Mouse (Mus musculus) hindbrain, embryonic 13.5 days (tissue): ENCODE results near the gene Alyref. TPM values are rescaled to one million over a fixed set of nuclear protein-coding genes. Genes with fewer than 3 reads are reported as not detected.
"Not testable (repeated sequence)": the region's sequence is repeated elsewhere in the genome, so short reads cannot be mapped to it uniquely, and the experiment has no call there.

Experiments used
- ATAC-seq: fragments of 200-750 bp; cut with Nextera tagmentation; 2 replicates; pipeline ENCODE4 v1.8.0; 2017; ENCODE audit warnings: moderate TSS enrichment; ENCODE audit not compliant: low FRiP score
- H3K27ac ChIP-seq: fragments of 300-500 bp; sonication (generic); 2 replicates; pipeline ENCODE4 v1.5.1; 2015; ENCODE audit warnings: inconsistent platforms, mild to moderate bottlenecking, moderate library complexity
- H3K27me3 ChIP-seq: fragments of 300-500 bp; sonication (generic); 2 replicates; pipeline ENCODE4 v1.6.1; 2015; ENCODE audit warnings: mild to moderate bottlenecking, inconsistent platforms
- H3K36me3 ChIP-seq: fragments of 300-500 bp; sonication (generic); 2 replicates; pipeline ENCODE4 v1.6.1; 2015; ENCODE audit warnings: mild to moderate bottlenecking, inconsistent platforms
- H3K4me1 ChIP-seq: fragments of 300-500 bp; sonication (generic); replicated peaks from 2 replicates; pipeline ENCODE4 v1.6.1; 2015; ENCODE audit warnings: inconsistent platforms
- H3K4me2 ChIP-seq: fragments of 300-500 bp; sonication (generic); 2 replicates; pipeline ENCODE4 v1.6.1; 2015; ENCODE audit warnings: inconsistent platforms, mild to moderate bottlenecking, moderate library complexity
- H3K4me3 ChIP-seq: fragments of 300-500 bp; sonication (generic); 2 replicates; pipeline ENCODE4 v1.5.1; 2015; ENCODE audit warnings: mild to moderate bottlenecking, inconsistent platforms
- H3K9ac ChIP-seq: fragments of 300-500 bp; sonication (generic); 2 replicates; pipeline ENCODE4 v1.6.1; 2015; ENCODE audit warnings: mild to moderate bottlenecking, inconsistent platforms
- H3K9me3 ChIP-seq: fragments of 300-500 bp; sonication (generic); 2 replicates; pipeline ENCODE4 v1.6.1; 2016; ENCODE audit warnings: inconsistent platforms
- WGBS: fragments of 180-500 bp; shearing (Covaris S2); methylation state at CpG from one replicate; pipeline ENCODE4 v1.1.7; 2015; 5-methylcytosine and 5-hydroxymethylcytosine counted together
- polyA plus RNA-seq: library from polyadenylated mRNA; unstranded; fragments of >200 nt; fragmentation: Nextera tagmentation; extraction: Ambion mirVana; gene quantifications from 2 replicates; pipeline ENCODE4 v1.2.1, GENCODE M21; 2015

The Alyref gene
- polyA plus RNA-seq, 1 experiment from 2014 or later = 290 TPM

DNA sequence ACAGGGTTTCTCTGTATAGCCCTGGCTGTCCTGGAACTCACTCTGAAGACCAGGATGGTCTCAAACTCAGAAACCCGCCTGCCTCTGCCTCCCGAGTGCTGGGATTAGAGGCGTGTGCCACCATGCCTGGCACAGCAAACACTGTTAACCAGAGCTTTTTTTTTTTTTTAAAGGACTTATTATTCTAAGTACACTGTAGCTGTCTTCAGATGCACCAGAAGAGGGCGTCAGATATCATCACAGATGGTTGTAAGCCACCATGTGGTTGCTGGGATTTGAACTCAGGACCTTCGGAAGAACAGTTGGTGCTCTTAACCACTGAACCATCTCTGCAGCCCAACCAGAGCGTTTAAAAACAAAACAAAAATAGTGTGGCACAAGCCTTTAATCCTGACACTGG lies 39.3 kb downstream of the Alyref start:
- not testable (repeated sequence) for H3K9me3 ChIP-seq, H3K4me2 ChIP-seq, H3K27me3 ChIP-seq, H3K9ac ChIP-seq, H3K27ac ChIP-seq, H3K4me3 ChIP-seq, ATAC-seq, H3K4me1 ChIP-seq
- H3K36me3 ChIP-seq = peaks cover 52% of the 10 kb centered on the region
- WGBS = 89% methylated on average over 6 of the region's 6 CpGs

DNA sequence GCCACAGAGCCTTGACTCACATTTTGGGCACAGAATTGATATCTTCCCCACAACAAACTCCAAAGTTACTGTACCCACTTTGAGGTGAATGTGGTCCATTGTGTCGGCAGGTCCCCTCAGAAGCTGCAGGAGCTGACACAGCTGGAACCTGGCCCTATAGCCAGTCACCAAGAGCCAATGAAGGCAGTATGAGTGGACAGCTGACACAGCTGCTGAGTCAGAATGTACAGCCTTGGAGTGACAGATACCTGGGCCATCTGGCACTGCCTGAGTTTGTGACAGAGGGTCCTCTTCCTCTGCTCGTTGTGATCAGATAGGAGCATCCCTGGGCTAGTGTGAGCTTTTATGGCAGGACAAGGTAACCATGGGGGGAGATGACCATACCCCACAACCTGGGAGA lies 42.9 kb downstream of the Alyref start:
- H3K4me2 ChIP-seq = no peak overlapping the region
- no peak overlapping the region for H3K9ac ChIP-seq
- peaks cover 3% of the 10 kb centered on the region for H3K4me1 ChIP-seq
- ATAC-seq = no peak
- no peak overlapping the region for H3K27ac ChIP-seq
- peaks cover 16% of the 10 kb centered on the region for H3K36me3 ChIP-seq
- H3K9me3 ChIP-seq = peaks cover 4% of the 10 kb centered on the region; the same call in 1 of the 2 replicates
- H3K27me3 ChIP-seq = no peaks in the 10 kb centered on the region
- no peak overlapping the region for H3K4me3 ChIP-seq
- WGBS = 87% methylated on average over 2 of the region's 2 CpGs

- 91% methylated on average over 7 of the region's 7 CpGs for WGBS
- peaks cover 4% of the 10 kb centered on the region; the same call in 1 of the 2 replicates for H3K9me3 ChIP-seq
- H3K27ac ChIP-seq = no peak overlapping the region
- ATAC-seq = no peak
- H3K27me3 ChIP-seq = no peaks in the 10 kb centered on the region
- H3K4me2 ChIP-seq = no peak overlapping the region
- H3K4me1 ChIP-seq = peaks cover 8% of the 10 kb centered on the region
- no peak overlapping the region for H3K4me3 ChIP-seq
- peaks cover 12% of the 10 kb centered on the region for H3K36me3 ChIP-seq
- no peak overlapping the region for H3K9ac ChIP-seq
These were observed 43.3 kb downstream of the Alyref start for GRCm38 (mm10) chr11:120554834-120555233.

GRCm38 (mm10) chr11:120552736-120553135 lies 45.4 kb downstream of the Alyref start:
- no peak for ATAC-seq
- peaks cover 4% of the 10 kb centered on the region; the same call in 1 of the 2 replicates for H3K9me3 ChIP-seq
- no peak overlapping the region for H3K27ac ChIP-seq
- H3K4me2 ChIP-seq = no peak overlapping the region
- H3K27me3 ChIP-seq = no peaks in the 10 kb centered on the region
- no peaks in the 10 kb centered on the region for H3K36me3 ChIP-seq
- H3K4me1 ChIP-seq = peaks cover 21% of the 10 kb centered on the region
- H3K9ac ChIP-seq = no peak overlapping the region
- H3K4me3 ChIP-seq = no peak overlapping the region
- 90% methylated on average over 5 of the region's 5 CpGs for WGBS

- H3K27me3 ChIP-seq = no peaks in the 10 kb centered on the region
- H3K4me1 ChIP-seq = peaks cover 31% of the 10 kb centered on the region
- peak within 1 kb of the TSS; percentile 95 for H3K4me2 ChIP-seq
- no peaks in the 10 kb centered on the region for H3K9me3 ChIP-seq
- ATAC-seq = no peak
- peaks cover 8% of the 10 kb centered on the region; the same call in 1 of the 2 replicates for H3K36me3 ChIP-seq
- H3K4me3 ChIP-seq = peak within 1 kb of the TSS; percentile 98
- peak within 1 kb of the TSS; percentile 90 for H3K27ac ChIP-seq
- H3K9ac ChIP-seq = peak within 1 kb of the TSS; percentile 98
- WGBS = 94% methylated on average over 28 of the region's 28 CpGs
These were observed 47.2 kb downstream of the Alyref start, which contains the start of gene Ppp1r27 for GRCm38 (mm10) chr11:120550810-120551440. Gene Ppp1r27 (minus strand): TSS chr11:120551132.

DNA sequence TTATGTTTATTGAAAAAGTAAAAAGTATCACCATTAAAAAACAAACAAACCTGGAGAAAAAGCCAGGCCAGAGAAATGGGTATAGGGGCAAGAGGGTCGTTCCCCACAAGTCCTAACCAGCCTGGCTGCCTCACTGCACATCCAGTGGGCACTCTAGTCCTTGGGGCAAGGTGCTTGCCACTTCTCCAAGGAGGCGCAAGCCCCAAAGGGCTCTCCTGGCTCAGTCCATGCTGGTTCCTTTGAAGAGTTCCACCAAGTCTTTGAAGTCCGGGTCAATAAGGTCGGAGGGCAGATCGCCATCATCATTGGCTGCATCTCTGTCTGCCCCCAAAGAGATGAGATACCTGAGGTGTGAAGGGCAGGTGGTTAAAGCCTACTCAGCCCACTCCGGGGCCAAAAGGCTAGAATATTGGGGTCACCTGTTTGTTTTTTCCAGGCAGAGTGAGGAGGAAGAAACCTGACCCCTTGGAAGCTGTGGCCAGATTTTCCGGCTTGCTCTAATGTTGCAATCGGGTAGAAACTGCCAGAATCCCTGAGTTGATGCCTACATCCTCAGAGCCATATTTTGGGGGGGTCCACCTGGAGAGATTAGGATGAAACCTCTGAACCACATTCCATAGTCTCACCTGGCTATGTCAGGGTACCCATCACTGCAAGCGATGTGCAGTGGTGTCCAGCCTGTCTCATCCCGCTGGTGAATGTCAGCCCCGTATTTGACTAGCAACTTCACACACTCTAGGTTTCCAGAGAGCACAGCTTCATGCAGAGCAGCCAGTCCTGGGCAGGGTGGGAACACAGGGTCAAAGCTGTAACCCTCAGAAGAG lies 48.0 kb downstream of the Alyref start:
- Histone ChIP-seq H3K4me3 (peak overlapping the region; percentile 98), H3K27ac (peak overlapping the region; percentile 90), H3K9me3 (no peaks in the 10 kb centered on the region), H3K9ac (peak overlapping the region; percentile 98), H3K36me3 (peaks cover 13% of the 10 kb centered on the region; the same call in 1 of the 2 replicates), H3K4me2 (peak overlapping the region; percentile 95), H3K4me1 (peaks cover 35% of the 10 kb centered on the region), H3K27me3 (no peaks in the 10 kb centered on the region)
- peak; percentile 34; the same call in 1 of the 2 replicates for ATAC-seq
- WGBS = 74% methylated on average over 11 of the region's 11 CpGs

DNA sequence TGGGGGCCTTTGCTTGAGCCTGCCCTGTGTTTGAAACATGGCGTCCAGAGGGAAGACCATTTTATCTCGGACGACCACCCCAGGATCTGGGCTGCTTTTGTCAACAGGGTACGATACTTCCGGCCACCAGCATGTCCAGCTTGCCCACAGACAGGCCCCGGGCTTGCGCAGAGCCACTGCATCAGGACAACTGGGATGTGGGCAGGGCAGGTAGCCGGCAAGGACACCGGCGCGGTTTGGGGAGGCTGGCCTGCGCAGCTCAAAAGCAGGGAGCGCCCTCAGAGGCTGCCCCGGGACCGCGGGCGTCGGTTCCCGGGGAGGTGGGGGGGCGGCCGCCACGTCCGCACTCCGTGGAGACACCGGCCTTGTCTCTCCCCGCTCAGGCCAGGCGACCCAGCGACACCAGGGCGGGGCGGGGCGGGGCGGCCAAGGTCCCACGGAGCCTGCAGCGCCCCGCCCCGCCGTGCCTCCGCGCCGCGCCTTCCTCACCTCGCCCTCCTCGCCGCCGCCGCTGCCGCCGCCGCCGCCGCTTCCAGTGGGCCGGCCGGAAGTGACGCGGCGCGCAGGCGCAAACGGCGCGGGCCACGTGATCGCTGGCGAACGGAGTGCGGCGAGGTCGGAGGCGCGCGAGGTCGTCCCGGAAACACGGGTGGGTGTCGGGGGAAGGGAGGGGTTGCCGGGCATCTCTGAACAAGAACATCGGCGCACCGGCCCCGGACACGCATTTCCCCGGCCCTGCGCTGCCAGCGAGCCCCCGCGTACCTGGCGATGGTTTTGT lies 48.8 kb downstream of the Alyref start, which contains the start of gene Mcrip1:
Mcrip1 (minus strand) TSS at position 560 of the 778 bp plus-strand sequence.
- H3K4me2 ChIP-seq = peak within 1 kb of the TSS; percentile 95
- WGBS = 1% methylated on average over 45 of the region's 87 CpGs
- ATAC-seq = peak; percentile 85
- peaks cover 22% of the 10 kb centered on the region for H3K36me3 ChIP-seq
- no peaks in the 10 kb centered on the region for H3K9me3 ChIP-seq
- H3K27me3 ChIP-seq = no peaks in the 10 kb centered on the region
- H3K4me3 ChIP-seq = peak within 1 kb of the TSS; percentile 98
- H3K4me1 ChIP-seq = peaks cover 35% of the 10 kb centered on the region
- peak within 1 kb of the TSS; percentile 90 for H3K27ac ChIP-seq
- peak within 1 kb of the TSS; percentile 98 for H3K9ac ChIP-seq

DNA sequence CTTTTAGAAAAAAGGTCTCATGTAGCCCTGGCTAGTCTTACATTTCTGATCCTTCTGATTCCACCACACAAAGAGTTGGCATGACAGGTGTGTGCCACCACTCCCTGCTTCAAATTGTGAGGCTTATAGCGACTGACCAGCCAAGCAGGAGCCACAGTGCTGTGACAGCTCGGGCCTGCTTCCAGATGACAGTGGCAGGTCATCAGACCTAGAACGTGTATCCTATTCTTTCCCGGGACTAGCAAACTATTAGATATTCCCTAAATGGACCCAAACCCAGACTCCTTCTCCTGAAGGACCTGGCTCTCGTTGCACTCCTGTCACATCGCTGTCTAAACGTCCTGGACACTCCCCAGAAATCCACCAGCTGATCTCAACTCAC lies 49.4 kb downstream of the Alyref start:
- no peaks in the 10 kb centered on the region for H3K27me3 ChIP-seq
- peak overlapping the region; percentile 98 for H3K9ac ChIP-seq
- H3K9me3 ChIP-seq = no peaks in the 10 kb centered on the region
- H3K4me2 ChIP-seq = peak overlapping the region; percentile 95
- peaks cover 28% of the 10 kb centered on the region for H3K36me3 ChIP-seq
- no peak for ATAC-seq
- H3K4me1 ChIP-seq = peaks cover 35% of the 10 kb centered on the region
- H3K27ac ChIP-seq = peak overlapping the region; percentile 90
- peak overlapping the region; percentile 98 for H3K4me3 ChIP-seq
- WGBS = 29% methylated on average over 7 of the region's 7 CpGs

DNA sequence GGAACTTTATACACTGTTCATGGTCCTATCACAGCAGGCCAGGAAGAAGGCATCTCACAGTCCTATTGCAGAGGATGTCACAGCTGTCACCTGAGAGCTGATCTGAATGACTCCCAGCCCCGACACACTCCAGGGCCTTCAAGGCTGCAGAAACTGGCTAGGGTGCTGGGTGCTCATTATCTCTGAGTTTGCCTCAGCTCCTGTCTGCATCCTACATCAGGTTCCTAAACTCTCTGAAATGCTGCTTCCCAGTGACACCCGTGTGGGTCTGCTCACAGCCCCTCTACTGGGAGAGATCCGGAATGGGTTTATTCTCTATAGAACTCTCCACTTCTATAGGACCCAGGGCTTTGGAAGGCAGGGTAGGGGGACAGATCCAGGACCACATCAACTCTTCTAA lies 50.0 kb downstream of the Alyref start:
- Histone ChIP-seq H3K9ac (peak overlapping the region; percentile 98), H3K4me3 (peak overlapping the region; percentile 98), H3K4me2 (peak overlapping the region; percentile 95), H3K27ac (no peak overlapping the region), H3K27me3 (no peaks in the 10 kb centered on the region), H3K4me1 (peaks cover 35% of the 10 kb centered on the region), H3K9me3 (no peaks in the 10 kb centered on the region), H3K36me3 (peaks cover 33% of the 10 kb centered on the region)
- ATAC-seq = no peak
- 87% methylated on average over 3 of the region's 3 CpGs for WGBS

DNA sequence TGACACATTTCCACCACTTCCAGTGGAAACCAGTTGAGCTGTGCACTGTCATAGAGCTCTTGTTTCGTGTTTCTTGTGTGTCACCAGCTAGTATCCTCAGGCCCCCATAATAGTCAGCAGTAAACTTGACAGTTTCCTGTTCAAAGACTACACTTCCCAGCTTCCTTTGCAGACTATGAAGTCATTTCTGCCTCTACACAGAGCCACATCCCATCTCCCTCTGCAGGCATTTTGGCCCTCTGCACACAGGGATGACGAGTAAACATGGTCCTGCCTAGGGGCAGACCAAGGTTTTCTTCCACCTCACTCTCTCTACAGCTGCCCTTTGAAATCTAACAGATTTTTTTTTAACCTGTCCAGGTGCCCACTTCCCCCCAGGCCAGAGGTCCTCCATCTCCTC lies 50.7 kb downstream of the Alyref start:
- Histone ChIP-seq H3K4me2 (no peak overlapping the region), H3K9me3 (no peaks in the 10 kb centered on the region), H3K27ac (no peak overlapping the region), H3K4me3 (no peak overlapping the region), H3K9ac (peak overlapping the region; percentile 98; the same call in 1 of the 2 replicates), H3K36me3 (peaks cover 41% of the 10 kb centered on the region), H3K27me3 (no peaks in the 10 kb centered on the region), H3K4me1 (peaks cover 35% of the 10 kb centered on the region)
- 66% methylated on average over 2 of the region's 2 CpGs for WGBS
- ATAC-seq = no peak

DNA sequence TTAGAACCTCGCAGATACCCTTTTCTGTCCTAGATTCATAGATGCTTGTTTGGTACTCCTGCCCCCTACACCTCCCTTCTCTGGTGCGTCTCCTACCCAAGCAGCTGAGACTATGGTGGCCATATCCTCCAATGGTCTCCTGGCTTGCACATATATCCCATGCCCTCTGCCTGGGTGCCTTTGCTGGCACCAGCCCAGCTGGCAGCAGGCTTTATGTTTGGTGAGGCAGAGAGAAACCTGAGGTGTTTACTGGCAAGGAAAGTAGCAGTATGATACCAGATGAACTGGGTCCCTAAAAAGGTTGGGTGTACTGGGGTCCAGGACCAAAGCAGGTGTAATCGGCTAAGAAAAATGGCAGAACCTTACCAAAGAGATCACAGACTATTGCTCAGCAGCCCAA lies 52.2 kb downstream of the Alyref start:
- H3K9ac ChIP-seq = no peak overlapping the region
- 97% methylated on average over 3 of the region's 3 CpGs for WGBS

GRCm38 (mm10) chr11:120542376-120542775 lies 55.8 kb downstream of the Alyref start:
- no peak for ATAC-seq
- no peaks in the 10 kb centered on the region for H3K9me3 ChIP-seq
- H3K27ac ChIP-seq = no peak overlapping the region
- WGBS = 88% methylated on average over 6 of the region's 6 CpGs
- H3K4me2 ChIP-seq = no peak overlapping the region
- peaks cover 33% of the 10 kb centered on the region for H3K4me1 ChIP-seq
- no peak overlapping the region for H3K4me3 ChIP-seq
- peaks cover 54% of the 10 kb centered on the region for H3K36me3 ChIP-seq
- no peak overlapping the region for H3K9ac ChIP-seq
- H3K27me3 ChIP-seq = 0 out of 2 replicates have a peak, but pooled peaks cover 4% of the 10 kb centered on the region

More for the DNA sequence above, 52.2 kb downstream of the Alyref start:
- H3K27me3 ChIP-seq = no peaks in the 10 kb centered on the region
- ATAC-seq = no peak
- H3K27ac ChIP-seq = no peak overlapping the region
- no peaks in the 10 kb centered on the region for H3K9me3 ChIP-seq
- no peak overlapping the region for H3K4me3 ChIP-seq
- peaks cover 54% of the 10 kb centered on the region for H3K36me3 ChIP-seq
- H3K4me1 ChIP-seq = peaks cover 35% of the 10 kb centered on the region
- H3K4me2 ChIP-seq = no peak overlapping the region
